Mouse (Mus musculus): ENCODE results near the gene Ccdc107.

Ccdc107 gene

DNA sequence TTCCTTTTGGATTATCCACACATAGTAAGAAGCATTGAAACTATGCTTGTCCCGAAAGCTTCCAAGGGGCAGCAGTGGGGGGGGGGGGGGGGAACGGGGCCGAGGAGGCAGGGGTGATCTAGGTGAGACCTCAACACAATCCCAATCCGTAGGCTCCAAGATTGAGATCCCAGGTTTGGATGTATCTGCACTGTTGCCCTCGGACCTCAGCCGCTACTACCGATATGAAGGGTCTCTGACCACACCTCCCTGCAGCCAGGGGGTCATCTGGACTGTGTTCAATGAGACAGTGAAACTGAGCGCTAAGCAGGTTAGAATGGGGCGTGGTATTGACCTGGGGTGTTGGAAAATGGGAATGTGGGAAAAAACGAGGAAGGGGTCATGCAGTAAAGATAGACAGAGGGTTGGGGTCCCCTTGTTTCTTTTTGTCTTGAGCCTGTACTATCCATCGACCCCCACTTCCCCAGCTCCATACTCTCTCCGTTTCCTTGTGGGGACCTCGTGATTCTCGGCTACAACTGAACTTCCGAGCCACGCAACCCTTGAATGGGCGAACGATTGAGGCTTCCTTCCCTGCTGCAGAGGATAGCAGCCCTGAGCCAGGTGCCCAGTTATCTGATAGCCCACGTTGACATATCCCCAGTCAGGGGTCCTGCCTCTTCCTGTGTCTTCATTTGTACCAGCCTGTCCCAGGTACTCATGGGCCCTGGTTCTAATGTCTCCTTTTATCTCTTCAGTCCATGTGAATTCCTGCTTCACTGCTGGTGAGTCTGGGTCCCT lies 19.2 kb downstream of the Ccdc107 start:
- DNase-seq (ENCODE audit: extremely low spot score, low spot score): no peak

GRCm38 (mm10) chr4:43512653-43513052 lies 20.0 kb downstream of the Ccdc107 start:
- DNase-seq (ENCODE audit: extremely low spot score, low spot score): no peak

GRCm38 (mm10) chr4:43513300-43513699 lies 20.6 kb downstream of the Ccdc107 start:
- no peak for DNase-seq (ENCODE audit: extremely low spot score, low spot score)

DNA sequence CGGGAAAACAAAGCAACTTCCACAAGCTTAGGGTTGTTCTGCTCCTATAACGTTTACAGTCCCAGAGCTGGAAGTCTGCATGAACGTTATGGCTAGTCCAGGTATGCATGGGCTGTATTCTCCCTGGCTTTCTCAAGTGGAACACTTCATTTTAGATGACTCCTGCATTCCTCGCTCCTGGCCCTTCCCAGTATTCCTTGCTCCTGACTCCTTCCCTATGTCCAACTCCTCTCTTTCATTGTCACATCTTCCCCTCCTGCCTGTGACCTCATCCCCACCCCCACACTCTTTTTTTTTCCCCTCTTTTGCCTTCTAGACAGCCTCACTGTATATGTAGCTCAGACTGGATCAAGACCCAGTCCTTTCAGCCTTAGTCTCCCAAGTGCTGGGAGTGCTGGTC lies 21.1 kb downstream of the Ccdc107 start:
- DNase-seq (ENCODE audit: extremely low spot score, low spot score): no peak

DNA sequence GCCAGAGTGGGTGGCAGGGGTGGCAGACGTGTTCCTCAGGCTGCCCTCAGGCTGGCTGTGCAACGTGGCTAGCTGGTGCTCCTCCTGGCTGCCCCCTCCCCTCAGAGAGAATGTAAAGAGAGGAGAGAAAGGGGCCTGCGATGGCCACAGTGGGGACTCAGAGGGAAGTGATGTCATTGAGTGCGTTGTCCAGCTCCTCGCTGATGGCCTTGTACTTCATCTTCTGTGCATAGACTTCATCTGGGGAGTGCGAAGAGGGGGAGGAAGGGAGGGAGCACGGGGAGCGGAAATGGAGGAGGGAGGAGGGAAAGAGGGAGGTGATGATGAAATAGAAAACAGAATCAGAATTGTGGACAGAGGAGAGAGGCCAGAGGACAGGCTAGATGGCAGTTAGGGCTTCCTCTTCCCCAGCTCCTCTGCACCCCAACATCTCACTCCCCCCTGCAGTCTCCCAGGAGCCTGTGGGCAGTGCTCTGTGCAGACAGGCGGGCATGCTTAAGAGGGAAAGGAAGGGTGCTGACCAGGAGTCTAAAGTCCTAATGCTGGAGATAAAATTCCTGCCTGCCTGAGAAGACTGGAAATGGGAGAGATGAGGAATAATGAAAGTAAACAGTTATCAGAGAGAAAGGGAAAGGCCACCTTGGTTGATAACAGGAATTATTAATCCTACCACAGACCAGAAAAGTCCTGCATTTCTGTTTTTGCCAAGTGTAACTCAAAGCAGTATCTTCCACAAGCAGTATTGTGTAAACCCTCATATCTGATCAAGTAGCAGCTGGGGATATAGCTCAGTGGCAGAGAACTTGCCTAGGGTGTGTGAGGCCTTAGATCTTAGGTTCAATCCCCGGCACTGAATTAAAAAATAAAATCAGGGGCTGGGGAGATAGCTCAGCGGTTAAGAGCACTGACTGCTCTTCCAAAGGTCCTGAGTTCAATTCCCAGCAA lies 23.3 kb downstream of the Ccdc107 start:
- DNase-seq (ENCODE audit: extremely low spot score, low spot score): no peak

DNA sequence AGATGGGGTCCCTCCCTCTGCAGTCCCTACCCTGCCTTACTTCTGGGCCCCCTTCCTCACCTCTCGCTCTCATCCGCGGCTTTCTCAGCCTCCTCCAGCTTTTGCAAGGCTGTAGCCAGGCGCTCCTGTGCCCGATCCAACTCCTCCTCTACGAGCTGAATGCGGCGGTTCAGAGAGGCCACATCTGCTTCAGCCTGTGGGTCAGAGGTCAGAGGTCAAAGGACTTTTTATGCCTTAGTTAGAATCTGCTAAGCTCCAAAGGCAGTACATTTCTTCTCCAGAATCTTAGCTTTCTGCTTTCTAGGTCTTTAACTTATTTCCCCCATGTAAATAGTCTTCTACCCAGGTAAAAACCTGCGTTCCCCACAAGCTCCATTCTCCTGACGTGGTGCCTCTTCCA lies 26.9 kb downstream of the Ccdc107 start:
- DNase-seq (ENCODE audit: extremely low spot score, low spot score): peak; percentile 33

GRCm38 (mm10) chr4:43519956-43520355 lies 27.3 kb downstream of the Ccdc107 start:
- peak; percentile 91 for DNase-seq (ENCODE audit: extremely low spot score, low spot score)

DNA sequence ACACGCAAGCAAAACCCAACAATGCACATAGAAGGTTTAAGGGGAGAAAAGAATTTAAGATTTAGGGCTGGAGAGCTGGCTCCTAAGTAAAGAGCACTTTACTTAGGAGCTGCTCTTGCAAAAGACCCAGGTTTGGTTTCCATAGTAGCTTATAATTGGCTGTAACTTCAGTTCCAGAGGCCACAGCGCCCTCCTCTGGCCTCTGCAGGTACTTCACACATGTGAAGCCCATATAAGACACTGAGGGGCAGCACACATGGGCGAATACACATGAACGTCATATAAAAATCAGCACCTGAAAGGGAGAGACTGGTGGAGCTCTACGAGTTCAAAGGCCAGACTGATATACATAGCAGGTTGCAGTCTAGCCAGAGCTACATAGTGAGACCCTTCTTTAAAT lies 35.2 kb downstream of the Ccdc107 start:
- no peak for DNase-seq (ENCODE audit: extremely low spot score, low spot score)

DNA sequence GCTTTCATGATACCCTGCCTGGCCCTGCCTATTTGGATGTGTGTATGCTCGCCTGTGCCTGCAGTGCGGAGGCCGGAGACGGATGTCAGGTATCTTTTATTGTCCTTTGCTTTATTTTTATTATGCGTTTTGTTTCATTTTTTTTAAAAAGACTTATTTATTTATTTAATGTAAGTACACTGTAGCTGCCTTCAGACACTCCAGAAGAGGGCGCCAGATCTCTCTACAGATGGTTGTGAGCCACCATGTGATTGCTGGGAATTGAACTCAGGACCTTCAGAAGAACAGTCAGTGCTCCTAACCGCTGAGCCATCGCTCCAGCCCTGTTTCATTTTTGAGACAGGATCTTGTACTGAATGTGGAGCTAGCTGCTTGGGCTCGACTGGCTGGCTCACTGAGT lies 35.8 kb downstream of the Ccdc107 start:
- DNase-seq (ENCODE audit: extremely low spot score, low spot score): no peak

DNA sequence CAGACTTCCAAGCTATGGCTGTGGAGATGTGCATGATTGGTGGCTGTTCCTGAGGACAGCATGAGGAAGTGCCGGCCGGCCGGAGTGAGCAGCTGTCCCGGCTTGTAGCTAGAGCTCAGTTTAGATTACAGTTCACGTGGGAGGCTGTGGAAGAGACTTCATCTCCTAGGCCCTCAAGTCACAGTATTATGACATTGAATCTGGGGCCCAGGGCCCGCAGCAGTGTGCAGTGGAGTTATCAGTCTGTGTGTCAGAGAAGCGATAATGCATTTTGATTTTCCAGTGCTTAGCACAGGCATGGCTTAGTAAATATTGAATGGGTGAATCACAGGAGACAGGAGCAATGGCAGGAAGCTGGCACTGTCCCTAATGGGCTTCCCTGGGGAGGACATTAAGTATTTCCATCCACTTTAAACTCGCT lies 37.4 kb downstream of the Ccdc107 start:
- no peak for DNase-seq (ENCODE audit: extremely low spot score, low spot score)

- peak; percentile 75 for DNase-seq (ENCODE audit: extremely low spot score, low spot score)
These were observed 37.9 kb downstream of the Ccdc107 start for GRCm38 (mm10) chr4:43530581-43530980.

GRCm38 (mm10) chr4:43533270-43533669 lies 40.6 kb downstream of the Ccdc107 start:
- DNase-seq (ENCODE audit: extremely low spot score, low spot score): no peak

- no peak for DNase-seq (ENCODE audit: extremely low spot score, low spot score)
These were observed 42.9 kb downstream of the Ccdc107 start for GRCm38 (mm10) chr4:43535628-43536027.

DNA sequence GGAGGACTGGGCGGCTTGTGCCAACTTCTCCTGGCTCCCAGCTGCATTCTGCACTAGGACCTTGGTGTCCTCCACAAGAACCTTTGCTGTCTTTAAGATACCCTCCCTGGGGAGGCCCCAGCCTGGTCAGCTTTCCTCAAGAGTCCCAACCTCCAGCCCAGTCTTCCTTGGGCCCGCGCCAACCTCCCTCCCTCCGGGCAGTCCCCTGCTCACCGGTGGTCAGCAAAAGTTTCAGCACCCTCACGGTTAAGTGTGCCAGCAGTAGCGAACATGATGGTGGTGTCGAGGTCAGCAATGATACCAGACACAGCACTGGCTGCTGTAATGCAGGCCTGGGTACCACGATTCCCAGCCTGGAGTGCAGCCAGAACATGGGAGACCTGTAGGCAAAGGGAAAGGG lies 43.3 kb downstream of the Ccdc107 start:
- no peak for DNase-seq (ENCODE audit: extremely low spot score, low spot score)

DNA sequence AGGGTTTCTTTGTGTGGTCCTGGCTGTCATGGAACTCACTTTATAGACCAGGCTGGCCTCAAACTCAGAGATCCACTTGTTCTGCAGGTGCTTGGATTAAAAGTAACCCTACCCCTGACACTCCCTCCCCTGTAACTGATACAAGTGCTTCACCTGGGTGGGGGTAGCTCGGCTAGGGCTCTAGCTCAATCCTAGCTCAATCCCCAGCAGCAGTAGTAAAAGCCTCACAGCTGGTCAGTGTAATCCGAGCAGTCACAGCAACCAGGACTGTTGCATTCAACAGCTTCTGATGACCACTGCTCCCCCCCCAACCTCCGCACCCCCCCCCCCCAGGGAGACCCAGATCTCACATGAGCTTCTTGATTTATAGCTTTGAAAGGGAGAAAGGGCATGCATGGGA lies 49.3 kb downstream of the Ccdc107 start:
- no peak for DNase-seq (ENCODE audit: extremely low spot score, low spot score)
